Mouse (Mus musculus) left cerebral cortex, adult 6 months (tissue): ENCODE measurements around the gene Map4. TPM values are rescaled to one million over a fixed set of nuclear protein-coding genes. Genes with fewer than 3 reads are reported as not detected.

ENCODE experiments used
- long read RNA-seq, 2 experiments: library from polyadenylated mRNA; unstranded; transcript quantifications; one replicate each; pipeline ENCODE4 v2.0.0; 2019 to 2020
- polyA plus RNA-seq: library from polyadenylated mRNA; unstranded; fragments of <200 nt; fragmentation: Nextera tagmentation; gene quantifications from 2 replicates; pipeline ENCODE4 v1.2.3, GENCODE M21; 2021

The Map4 gene
- polyA plus RNA-seq, result 227 and 259 TPM in 2 replicates
- long read RNA-seq, experiment 1, full-length matches to known transcripts, result 1,188 of 1,734 reads
- long read RNA-seq, experiment 1, partial matches to known transcripts, result 258 of 1,734 reads
- long read RNA-seq, experiment 1, other reads (novel, unspliced or antisense), result 288 of 1,734 reads
- long read RNA-seq, experiment 2, full-length matches to known transcripts, result 114 of 294 reads
- long read RNA-seq, experiment 2, partial matches to known transcripts, result 145 of 294 reads
- long read RNA-seq, experiment 2, other reads (novel, unspliced or antisense), result 35 of 294 reads

GRCm38 (mm10) chr9:109931257-109932171, at the start of gene Map4:
Map4 (plus strand) TSS chr9:109931460.

DNA sequence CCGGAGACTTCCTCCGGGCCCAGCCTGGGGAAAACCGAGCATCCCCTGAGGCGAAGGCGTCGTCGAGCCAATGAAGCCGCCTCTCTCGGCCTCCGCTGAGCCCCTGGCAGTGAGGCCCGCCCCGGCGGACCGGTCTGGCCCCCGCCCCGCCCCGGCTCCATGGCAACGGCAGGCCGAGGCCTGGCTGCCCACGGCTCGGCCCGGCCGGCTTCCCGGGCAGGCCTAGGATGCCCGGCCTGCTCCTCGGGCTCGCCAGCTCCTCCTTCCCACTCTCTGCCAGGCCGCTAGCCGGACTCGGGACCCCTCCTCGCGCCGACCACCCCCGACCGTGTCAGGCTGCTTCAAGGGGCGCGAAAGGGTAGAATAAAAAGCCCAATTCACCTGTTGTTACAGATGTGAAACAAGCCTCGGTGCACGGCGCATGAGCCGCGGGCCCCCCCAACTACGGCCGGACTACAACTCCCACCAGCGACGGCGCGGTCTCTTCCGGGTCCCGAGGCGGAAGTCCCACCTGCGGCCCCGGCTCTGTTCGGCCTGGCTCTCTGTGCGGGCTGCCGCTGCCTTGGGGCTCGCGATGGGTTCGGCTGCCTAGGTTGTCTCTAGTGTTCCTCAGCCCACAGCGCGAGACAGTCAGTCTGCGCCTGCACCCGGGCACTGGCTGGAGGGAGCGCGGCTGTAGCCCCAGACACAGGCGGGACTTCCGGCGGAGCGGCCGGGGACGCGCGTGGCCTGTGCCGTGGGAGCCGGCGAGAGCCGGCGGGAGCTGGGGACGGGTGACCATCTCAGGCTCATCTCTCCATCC, 185.9 kb downstream of the Map4 start, which contains the start of gene Smarcc1:
Gene Smarcc1 (plus strand): TSS at position 732 of the 802 bp plus-strand sequence.

DNA sequence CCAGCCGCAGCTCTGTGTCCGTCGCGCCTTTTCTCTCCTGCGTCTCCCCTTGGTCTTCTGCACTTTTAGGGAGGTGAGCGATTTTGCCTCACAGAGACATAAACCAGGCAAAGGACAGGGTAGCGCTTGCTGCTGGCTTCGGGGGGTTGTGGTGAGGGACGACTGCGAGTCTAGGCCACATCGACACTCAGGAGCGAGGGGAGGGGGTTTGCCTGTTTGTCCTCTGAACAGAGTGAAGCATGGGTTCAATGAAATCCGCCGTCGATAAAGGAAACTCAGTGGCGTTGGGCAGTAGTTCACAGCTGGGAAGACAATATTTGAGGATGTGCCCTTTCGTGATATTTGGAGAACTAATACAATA, 186.5 kb downstream of the Map4 start, which contains the start of gene Dhx30:
Gene Dhx30 (minus strand): TSS at position 52 of the 361 bp plus-strand sequence.

Other genes with a start within 250 kb of the Map4 start
- gene Fbxw18, start 228.8 kb upstream of the Map4 start, polyA plus RNA-seq, result not detected in 2 replicates
- gene Fbxw26, start 185.4 kb upstream of the Map4 start, polyA plus RNA-seq, result not detected in 2 replicates
- not detected in 2 replicates for gene Fbxw27, start 140.8 kb upstream of the Map4 start, polyA plus RNA-seq
- gene Spink8, start 119.2 kb upstream of the Map4 start, polyA plus RNA-seq, result 2.4 and 6.2 TPM in 2 replicates
- 12.6 and 12.9 TPM in 2 replicates for gene Nme6, start 98.7 kb upstream of the Map4 start, polyA plus RNA-seq
- not detected in 2 replicates for gene Camp, start 81.8 kb upstream of the Map4 start, polyA plus RNA-seq
- 1.9 and 2.7 TPM in 2 replicates for gene Cdc25a, start 55.9 kb upstream of the Map4 start, polyA plus RNA-seq
- gene Smarcc1, start 186.2 kb downstream of the Map4 start, polyA plus RNA-seq, result 19.9 and 38.7 TPM in 2 replicates
- 93.8 and 139 TPM in 2 replicates for gene Dhx30, start 186.4 kb downstream of the Map4 start, polyA plus RNA-seq